Mouse (Mus musculus) limb, embryonic 10.5 days (tissue): Measurements from ENCODE around the gene Fcho1. TPM values are rescaled to one million over a fixed set of nuclear protein-coding genes. Genes with fewer than 3 reads are reported as not detected.
A peak's percentile ranks its signal among the peaks of the same experiment; 100 is the strongest.
"Not testable (repeated sequence)": the region's sequence is repeated elsewhere in the genome, so short reads cannot be mapped to it uniquely, and the experiment has no call there.

Source experiments
- DNase-seq: peaks from one replicate; pipeline ENCODE4 v3.0.0-alpha.2; 2017; ENCODE audit warnings: low spot score
- H3K27ac ChIP-seq: fragments of 300-500 bp; sonication (generic); 2 replicates; pipeline ENCODE4 v1.5.1; 2016; ENCODE audit warnings: mild to moderate bottlenecking
- H3K27me3 ChIP-seq: fragments of 300-500 bp; sonication (generic); 2 replicates; pipeline ENCODE4 v1.6.1; 2016; ENCODE audit warnings: low read depth, mild to moderate bottlenecking; ENCODE audit not compliant: poor library complexity, severe bottlenecking
- H3K36me3 ChIP-seq: fragments of 300-500 bp; sonication (generic); 2 replicates; pipeline ENCODE4 v1.6.1; 2016; ENCODE audit warnings: mild to moderate bottlenecking, moderate library complexity
- H3K4me1 ChIP-seq: fragments of 300-500 bp; sonication (generic); 2 replicates; pipeline ENCODE4 v1.6.1; 2016
- H3K4me3 ChIP-seq: fragments of 300-500 bp; sonication (generic); 2 replicates; pipeline ENCODE4 v1.5.1; 2016; ENCODE audit warnings: mild to moderate bottlenecking, moderate library complexity
- H3K9me3 ChIP-seq: fragments of 300-500 bp; sonication (generic); replicated peaks from 2 replicates; pipeline ENCODE4 v1.6.1; 2016; ENCODE audit warnings: mild to moderate bottlenecking
- WGBS: fragments of 180-500 bp; shearing (Covaris S2); methylation state at CpG from one replicate; pipeline ENCODE4 v1.1.7; 2016; 5-methylcytosine and 5-hydroxymethylcytosine counted together
- polyA plus RNA-seq: library from polyadenylated mRNA; unstranded; fragments of >200 nt; fragmentation: Nextera tagmentation; extraction: Ambion mirVana; gene quantifications from 2 replicates; pipeline ENCODE4 v1.2.1, GENCODE M21; 2016

Fcho1 gene
- polyA plus RNA-seq, 1 experiment from 2014 or later = 4.3 TPM

DNA sequence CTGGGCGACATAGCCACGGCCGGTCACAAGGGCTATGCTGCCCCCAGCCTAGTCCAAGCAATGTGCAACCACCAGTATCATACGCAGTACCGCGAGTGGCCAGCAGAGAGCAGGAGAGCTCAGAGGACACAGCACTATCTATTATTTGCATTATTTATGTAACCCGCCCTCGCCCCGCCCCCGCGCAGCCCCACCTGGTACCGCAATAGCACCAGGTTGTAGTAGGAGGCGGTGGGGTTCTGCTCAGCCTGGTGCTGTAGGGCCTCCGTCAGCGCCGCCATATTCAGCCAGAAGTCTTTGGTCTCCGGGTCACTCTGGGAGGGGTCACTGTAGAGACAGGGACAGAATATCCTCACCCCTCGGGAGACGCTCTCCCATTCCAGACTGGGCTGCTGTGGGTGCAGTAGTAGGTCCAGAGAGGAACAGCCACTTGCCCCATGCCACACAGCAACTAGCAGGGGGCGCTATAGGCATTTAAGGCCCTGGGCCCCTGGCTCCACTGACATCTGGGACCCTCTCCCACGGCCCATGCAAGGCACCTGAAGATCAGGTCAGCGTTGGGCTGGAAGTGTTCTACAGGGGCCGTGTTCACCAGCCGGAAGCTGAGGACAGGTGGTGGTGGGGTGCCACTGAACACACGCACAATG lies 15.6 kb downstream of the Fcho1 start:
- Histone ChIP-seq H3K4me3 (peak overlapping the region; percentile 3; the same call in 1 of the 2 replicates), H3K4me1 (peaks cover 10% of the 10 kb centered on the region), H3K27ac (no peak overlapping the region), H3K9me3 (no peaks in the 10 kb centered on the region), H3K36me3 (no peaks in the 10 kb centered on the region), H3K27me3 (peaks cover 77% of the 10 kb centered on the region)
- WGBS = 21% methylated on average over 25 of the region's 25 CpGs
- DNase-seq = peak; percentile 89

DNA sequence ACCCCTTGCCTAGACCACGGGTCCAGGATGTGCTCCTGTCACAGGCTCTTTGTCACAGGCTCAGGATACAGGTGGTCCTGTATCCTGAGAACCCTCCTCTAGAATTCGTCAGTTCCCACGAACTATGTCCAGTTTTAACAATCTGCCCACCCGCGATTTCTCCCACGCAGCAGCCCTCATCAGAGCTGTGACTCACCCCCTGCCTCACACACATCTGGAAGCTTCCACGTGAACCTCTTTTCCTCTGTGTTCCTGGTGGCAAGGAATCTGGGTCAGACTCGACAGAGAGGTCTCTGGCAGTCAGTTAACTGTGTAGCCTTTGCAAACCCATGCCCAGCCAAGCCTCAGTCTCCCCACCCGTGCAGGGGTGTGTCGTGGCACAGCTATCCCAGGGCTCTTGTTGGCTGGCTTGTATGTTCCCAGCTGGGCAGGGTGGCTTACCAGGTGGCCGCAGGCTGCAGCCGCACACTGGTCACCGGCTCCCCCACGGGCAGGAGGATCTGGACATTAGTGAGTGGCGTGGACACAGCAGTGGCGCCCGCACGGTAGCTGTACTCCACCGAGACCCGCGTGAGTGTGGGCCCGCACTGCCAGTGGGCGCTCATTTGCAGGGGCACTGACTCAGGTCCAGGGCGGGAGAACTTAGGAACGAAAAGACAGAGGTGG lies 16.2 kb downstream of the Fcho1 start:
- Histone ChIP-seq H3K9me3 (no peaks in the 10 kb centered on the region), H3K4me1 (peaks cover 10% of the 10 kb centered on the region), H3K27ac (no peak overlapping the region), H3K27me3 (peaks cover 80% of the 10 kb centered on the region), H3K4me3 (peak overlapping the region; percentile 3; the same call in 1 of the 2 replicates), H3K36me3 (no peaks in the 10 kb centered on the region)
- no peak for DNase-seq
- 38% methylated on average over 25 of the region's 25 CpGs for WGBS

DNA sequence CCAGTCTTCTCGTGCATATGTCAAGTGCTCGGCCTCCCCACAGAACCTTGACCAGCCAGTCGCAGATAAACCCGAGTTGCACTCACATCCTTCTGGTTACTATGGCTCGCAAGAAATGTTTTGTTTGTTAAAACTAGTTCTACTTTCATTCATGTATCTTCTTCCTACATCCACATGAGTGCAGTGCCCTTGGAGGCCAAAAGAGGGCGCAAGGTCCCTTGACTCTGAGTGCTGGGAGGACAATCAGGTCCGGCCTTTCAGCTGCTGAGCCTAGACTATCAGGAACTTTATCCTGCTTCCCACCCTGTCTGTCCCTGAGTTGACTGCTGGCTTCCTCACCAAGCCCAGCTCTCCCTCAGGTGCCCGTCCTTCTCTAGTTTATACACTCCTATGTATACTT lies 17.6 kb downstream of the Fcho1 start:
- peaks cover 94% of the 10 kb centered on the region for H3K27me3 ChIP-seq
- peaks cover 10% of the 10 kb centered on the region for H3K4me1 ChIP-seq
- H3K27ac ChIP-seq = no peak overlapping the region
- H3K9me3 ChIP-seq = no peaks in the 10 kb centered on the region
- no peak overlapping the region for H3K4me3 ChIP-seq
- H3K36me3 ChIP-seq = no peaks in the 10 kb centered on the region
- DNase-seq = peak; percentile 57
- 34% methylated on average over 8 of the region's 8 CpGs for WGBS

DNA sequence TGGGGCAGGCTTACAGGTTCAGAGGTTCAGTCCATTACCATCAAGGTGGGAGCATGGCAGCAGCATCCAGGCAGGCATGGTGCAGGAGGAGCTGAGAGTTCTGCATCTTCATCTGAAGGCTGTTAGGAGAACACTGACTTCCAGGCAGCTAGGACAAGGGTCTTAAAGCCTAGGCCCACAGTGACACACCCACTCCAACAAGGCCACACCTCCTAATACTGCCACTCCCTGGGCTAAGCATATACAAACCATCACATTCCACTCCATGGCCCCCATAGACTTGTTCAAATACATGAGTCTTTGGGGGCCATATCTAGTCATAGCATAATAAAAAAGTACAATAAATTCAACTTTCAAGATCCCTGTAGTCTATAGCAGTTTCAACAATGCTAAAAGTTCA lies 22.1 kb downstream of the Fcho1 start:
- H3K36me3 ChIP-seq, H3K4me3 ChIP-seq, H3K9me3 ChIP-seq, DNase-seq, H3K27ac ChIP-seq: not testable (repeated sequence)
- peaks cover 14% of the 10 kb centered on the region for H3K4me1 ChIP-seq
- peaks cover 95% of the 10 kb centered on the region for H3K27me3 ChIP-seq

GRCm38 (mm10) chr8:71702923-71703322 lies 22.6 kb downstream of the Fcho1 start:
- 84% methylated on average over 3 of the region's 3 CpGs for WGBS
- H3K9me3 ChIP-seq = no peaks in the 10 kb centered on the region
- peaks cover 95% of the 10 kb centered on the region for H3K27me3 ChIP-seq
- no peak overlapping the region for H3K4me3 ChIP-seq
- peaks cover 14% of the 10 kb centered on the region for H3K4me1 ChIP-seq
- no peak for DNase-seq
- H3K27ac ChIP-seq = no peak overlapping the region
- H3K36me3 ChIP-seq = no peaks in the 10 kb centered on the region

- Histone ChIP-seq H3K27me3 (peaks cover 95% of the 10 kb centered on the region), H3K4me3 (no peak overlapping the region), H3K27ac (no peak overlapping the region), H3K36me3 (no peaks in the 10 kb centered on the region), H3K9me3 (no peaks in the 10 kb centered on the region), H3K4me1 (peaks cover 14% of the 10 kb centered on the region)
- 41% methylated on average over 4 of the region's 4 CpGs for WGBS
- no peak for DNase-seq
Measured at GRCm38 (mm10) chr8:71702087-71702432, 23.5 kb downstream of the Fcho1 start.

DNA sequence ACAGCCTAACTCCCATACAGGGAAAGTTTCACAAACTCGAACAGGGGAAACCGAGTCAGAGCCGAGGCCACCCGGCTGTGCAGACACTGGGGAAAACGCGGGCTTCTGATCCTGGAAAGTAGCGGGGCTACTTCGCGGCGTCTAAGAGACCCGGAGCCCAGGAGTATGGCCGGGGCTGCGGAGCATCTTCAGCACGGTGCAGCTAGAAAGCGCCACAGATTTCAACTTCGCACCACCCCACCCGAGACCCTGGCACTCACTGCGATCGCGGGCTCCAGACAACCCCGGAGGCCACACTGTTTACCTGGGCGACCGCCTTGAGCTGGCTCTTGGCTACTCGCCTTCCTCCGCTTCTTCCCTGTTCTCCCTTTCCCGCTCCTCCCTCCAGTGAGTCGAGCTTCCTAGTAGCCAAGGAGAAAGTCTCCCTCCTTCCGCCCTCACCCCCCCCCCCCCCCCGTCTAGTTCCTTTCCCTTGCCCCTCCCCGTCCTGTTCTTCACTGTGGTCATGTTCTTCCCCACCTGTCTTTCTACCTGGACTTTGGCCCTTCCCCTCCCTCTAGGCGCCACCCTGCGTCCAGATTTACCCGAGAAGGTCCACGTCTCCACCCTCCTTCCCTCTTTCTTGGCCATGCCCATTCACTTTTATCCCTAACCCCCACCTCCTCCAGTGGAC lies 24.0 kb downstream of the Fcho1 start, which contains the start of gene B3gnt3:
TSS of gene B3gnt3 (minus strand) at position 376 of the 673 bp plus-strand sequence.
- Histone ChIP-seq H3K4me1 (peaks cover 14% of the 10 kb centered on the region), H3K36me3 (no peaks in the 10 kb centered on the region), H3K4me3 (peak within 1 kb of the TSS; percentile 32), H3K27me3 (peaks cover 95% of the 10 kb centered on the region), H3K27ac (no peak within 1 kb of the TSS), H3K9me3 (no peaks in the 10 kb centered on the region)
- DNase-seq = no peak
- 14% methylated on average over 33 of the region's 34 CpGs for WGBS

- no peaks in the 10 kb centered on the region for H3K9me3 ChIP-seq
- H3K4me1 ChIP-seq = peaks cover 14% of the 10 kb centered on the region
- DNase-seq = no peak
- H3K36me3 ChIP-seq = no peaks in the 10 kb centered on the region
- H3K27me3 ChIP-seq = peaks cover 98% of the 10 kb centered on the region
- WGBS = 4% methylated on average over 29 of the region's 29 CpGs
- peak overlapping the region; percentile 32 for H3K4me3 ChIP-seq
- H3K27ac ChIP-seq = no peak overlapping the region
Measured at GRCm38 (mm10) chr8:71700493-71701269, 24.8 kb downstream of the Fcho1 start.

DNA sequence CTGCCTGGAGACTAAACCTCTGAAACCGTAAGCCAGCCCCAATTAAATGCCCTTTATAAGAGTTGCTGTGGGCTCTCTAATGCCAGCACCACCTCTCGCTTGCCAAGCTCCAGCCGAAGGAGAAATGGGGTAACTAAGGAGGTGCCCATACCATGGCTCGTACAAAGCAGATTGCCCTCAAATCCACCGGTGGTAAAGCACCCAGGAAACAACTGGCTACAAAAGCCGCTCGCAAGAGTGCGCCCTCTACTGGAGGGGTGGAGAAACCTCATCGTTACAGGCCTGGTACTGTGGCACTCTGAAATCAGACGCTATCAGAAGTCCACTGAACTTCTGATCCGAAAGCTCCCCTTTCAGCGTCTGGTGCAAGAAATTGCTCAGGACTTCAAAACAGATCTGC lies 30.1 kb downstream of the Fcho1 start:
- not testable (repeated sequence) for H3K27ac ChIP-seq, DNase-seq, H3K36me3 ChIP-seq, H3K4me3 ChIP-seq, H3K9me3 ChIP-seq
- peaks cover 14% of the 10 kb centered on the region for H3K4me1 ChIP-seq
- WGBS = 65% methylated on average over 12 of the region's 12 CpGs
- H3K27me3 ChIP-seq = peaks cover 100% of the 10 kb centered on the region

- Histone ChIP-seq H3K27ac (no peak overlapping the region), H3K4me1 (peaks cover 15% of the 10 kb centered on the region), H3K4me3 (peak overlapping the region; percentile 30), H3K27me3 (peaks cover 100% of the 10 kb centered on the region), H3K36me3 (no peaks in the 10 kb centered on the region), H3K9me3 (no peaks in the 10 kb centered on the region)
- 12% methylated on average over 68 of the region's 68 CpGs for WGBS
- DNase-seq = peak; percentile 52
Measured at GRCm38 (mm10) chr8:71693166-71694041, 32.1 kb downstream of the Fcho1 start.

GRCm38 (mm10) chr8:71692509-71692908 lies 33.0 kb downstream of the Fcho1 start:
- Histone ChIP-seq H3K4me1 (peaks cover 24% of the 10 kb centered on the region), H3K36me3 (no peaks in the 10 kb centered on the region), H3K9me3 (no peaks in the 10 kb centered on the region), H3K27me3 (peaks cover 100% of the 10 kb centered on the region), H3K4me3 (0 out of 2 replicates have a peak overlapping the region, but pooled peaks have one; percentile 3), H3K27ac (no peak overlapping the region)
- DNase-seq = no peak
- WGBS = 3% methylated on average over 30 of the region's 30 CpGs

GRCm38 (mm10) chr8:71689028-71689427 lies 36.5 kb downstream of the Fcho1 start, which contains the start of gene Insl3:
Insl3 (plus strand) TSS chr8:71689214.
- no peaks in the 10 kb centered on the region for H3K9me3 ChIP-seq
- peaks cover 48% of the 10 kb centered on the region for H3K4me1 ChIP-seq
- H3K27ac ChIP-seq = no peak within 1 kb of the TSS
- DNase-seq = no peak
- no peak within 1 kb of the TSS for H3K4me3 ChIP-seq
- no peaks in the 10 kb centered on the region for H3K36me3 ChIP-seq
- WGBS = 7% methylated on average over 33 of the region's 33 CpGs
- H3K27me3 ChIP-seq = peaks cover 100% of the 10 kb centered on the region
